Mouse (Mus musculus) midbrain, embryonic 11.5 days (tissue): ENCODE results near the gene 1700020A23Rik. TPM values are rescaled to one million over a fixed set of nuclear protein-coding genes. Genes with fewer than 3 reads are reported as not detected.

ENCODE experiments used
- ATAC-seq: fragments of 200-750 bp; cut with Nextera tagmentation; 2 replicates; pipeline ENCODE4 v1.8.0; 2017; ENCODE audit warnings: moderate TSS enrichment, moderate library complexity; ENCODE audit not compliant: low FRiP score
- DNase-seq: peaks from one replicate; pipeline ENCODE4 v3.0.0; 2015; ENCODE audit warnings: low spot score; ENCODE audit errors: missing footprints
- H3K27ac ChIP-seq: fragments of 300-500 bp; sonication (generic); 2 replicates; pipeline ENCODE4 v1.5.1; 2014; ENCODE audit warnings: low read depth, low read length
- H3K27me3 ChIP-seq: fragments of 300-500 bp; sonication (generic); 2 replicates; pipeline ENCODE4 v1.6.1; 2014; ENCODE audit warnings: mild to moderate bottlenecking, low read length, moderate library complexity, mixed read lengths; ENCODE audit not compliant: control insufficient read depth, insufficient read depth
- H3K36me3 ChIP-seq: fragments of 300-500 bp; sonication (generic); 2 replicates; pipeline ENCODE4 v1.6.1; 2014; ENCODE audit warnings: mild to moderate bottlenecking, low read length, moderate library complexity, mixed read lengths; ENCODE audit not compliant: control insufficient read depth, insufficient read depth
- H3K4me1 ChIP-seq: fragments of 300-500 bp; sonication (generic); 2 replicates; pipeline ENCODE4 v1.6.1; 2014; ENCODE audit warnings: low read length; ENCODE audit not compliant: control insufficient read depth, insufficient read depth
- H3K4me2 ChIP-seq: fragments of 300-500 bp; sonication (generic); 2 replicates; pipeline ENCODE4 v1.6.1; 2014; ENCODE audit warnings: mild to moderate bottlenecking, moderate library complexity
- H3K4me3 ChIP-seq: fragments of 300-500 bp; sonication (generic); 2 replicates; pipeline ENCODE4 v1.5.1; 2014; ENCODE audit warnings: low read depth, low read length
- H3K9ac ChIP-seq: fragments of 300-500 bp; sonication (generic); 2 replicates; pipeline ENCODE4 v1.6.1; 2014; ENCODE audit warnings: low read length
- H3K9me3 ChIP-seq: fragments of 300-500 bp; sonication (generic); 2 replicates; pipeline ENCODE4 v1.6.1; 2016; ENCODE audit warnings: low read length; ENCODE audit not compliant: control insufficient read depth
- WGBS: fragments of 180-500 bp; shearing (Covaris S2); extraction: QIAGEN DNeasy Blood & Tissue Kit; methylation state at CpG from one replicate; pipeline ENCODE4 v1.1.7; 2014; 5-methylcytosine and 5-hydroxymethylcytosine counted together
- polyA plus RNA-seq: library from polyadenylated mRNA; unstranded; fragments of >200 nt; fragmentation: Nextera tagmentation; extraction: Ambion mirVana; gene quantifications from 2 replicates; pipeline ENCODE4 v1.2.1, GENCODE M21; 2014

1700020A23Rik gene
- polyA plus RNA-seq, 1 experiment from 2014 or later = not detected

DNA sequence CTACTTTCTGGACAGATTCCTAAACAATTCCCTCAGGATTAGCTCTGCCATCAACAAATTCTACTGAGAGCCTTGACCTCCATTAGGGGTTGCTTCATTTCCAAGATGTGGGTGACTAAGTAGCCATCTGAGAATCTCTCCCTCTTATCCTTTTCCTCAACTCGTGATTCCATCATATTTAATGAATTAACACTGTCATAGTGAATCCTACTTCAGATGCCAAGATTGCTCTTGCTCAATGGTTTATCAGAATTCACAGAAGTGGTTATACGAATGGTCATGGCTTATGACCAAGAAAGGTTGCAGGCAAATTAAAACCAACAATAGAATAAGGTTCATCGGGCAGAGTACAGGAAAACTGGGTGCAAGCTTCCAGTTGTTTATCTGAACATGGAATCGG, 3.2 kb upstream of the 1700020A23Rik start:
- H3K36me3 ChIP-seq = no peaks in the 10 kb centered on the region
- H3K4me3 ChIP-seq = no peak overlapping the region
- H3K27ac ChIP-seq = no peak overlapping the region
- WGBS = 89% methylated on average over 4 of the region's 4 CpGs
- H3K9me3 ChIP-seq = no peaks in the 10 kb centered on the region
- no peak overlapping the region for H3K9ac ChIP-seq
- H3K4me1 ChIP-seq = peaks cover 3% of the 10 kb centered on the region
- ATAC-seq (no peak), DNase-seq (no peak)
- H3K27me3 ChIP-seq = peaks cover 11% of the 10 kb centered on the region
- no peak overlapping the region for H3K4me2 ChIP-seq

DNA sequence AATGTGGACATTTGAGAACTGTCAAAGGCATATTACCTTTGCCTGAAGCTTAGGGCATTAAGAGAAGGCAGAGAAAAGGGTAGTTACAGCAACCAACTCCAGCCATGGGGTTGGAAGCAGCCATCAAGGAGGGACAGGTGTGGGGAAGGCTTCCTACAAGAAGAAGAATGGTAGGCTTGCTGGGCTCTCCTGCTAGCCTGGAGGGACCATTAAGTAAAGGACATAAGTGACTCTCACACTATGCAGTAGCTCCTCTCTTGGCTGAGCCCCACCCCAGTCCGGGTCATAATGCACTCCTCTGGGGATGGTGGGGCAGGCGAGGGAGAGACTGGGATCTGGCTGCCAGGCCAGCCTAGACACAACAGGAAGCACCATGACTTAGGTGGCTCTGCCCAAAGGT, 1.1 kb downstream of the 1700020A23Rik start, which contains the start of gene Tmem239:
TSS of gene Tmem239 (plus strand) at position 301 of the 400 bp plus-strand sequence.
- 75% methylated on average over 2 of the region's 2 CpGs for WGBS
- no peak within 1 kb of the TSS for H3K27ac ChIP-seq
- H3K27me3 ChIP-seq = no peaks in the 10 kb centered on the region
- H3K9ac ChIP-seq = no peak within 1 kb of the TSS
- ATAC-seq (no peak), DNase-seq (no peak)
- H3K4me3 ChIP-seq = no peak within 1 kb of the TSS
- H3K4me1 ChIP-seq = no peaks in the 10 kb centered on the region
- no peaks in the 10 kb centered on the region for H3K9me3 ChIP-seq
- no peaks in the 10 kb centered on the region for H3K36me3 ChIP-seq
- H3K4me2 ChIP-seq = no peak within 1 kb of the TSS

DNA sequence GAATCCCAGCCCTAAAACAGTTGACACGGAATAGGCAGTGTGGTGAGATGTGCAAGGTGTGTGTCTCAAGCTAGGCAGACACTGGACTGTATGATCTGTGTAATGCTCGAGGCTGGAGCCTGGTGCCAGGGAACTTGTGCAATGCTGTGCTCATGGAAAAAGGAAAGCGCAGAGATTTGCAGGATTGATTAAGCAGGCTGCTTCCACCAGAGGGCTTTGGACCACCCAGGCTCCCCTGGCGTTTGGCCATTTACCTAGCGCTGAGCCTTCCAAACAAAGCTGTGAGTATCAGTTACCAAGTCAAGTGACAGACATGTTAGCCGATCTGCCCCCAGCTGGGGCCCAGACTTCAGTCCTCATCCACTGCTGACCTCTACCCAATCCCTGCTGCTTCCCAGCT, 3.1 kb downstream of the 1700020A23Rik start:
- H3K27me3 ChIP-seq = no peaks in the 10 kb centered on the region
- DNase-seq (peak; percentile 88), ATAC-seq (no peak)
- H3K36me3 ChIP-seq = no peaks in the 10 kb centered on the region
- H3K9me3 ChIP-seq = no peaks in the 10 kb centered on the region
- no peak overlapping the region for H3K9ac ChIP-seq
- no peaks in the 10 kb centered on the region for H3K4me1 ChIP-seq
- H3K4me2 ChIP-seq = no peak overlapping the region
- WGBS = 15% methylated on average over 6 of the region's 6 CpGs
- no peak overlapping the region for H3K4me3 ChIP-seq
- no peak overlapping the region for H3K27ac ChIP-seq

- Histone ChIP-seq H3K36me3 (no peaks in the 10 kb centered on the region; the same call in 1 of the 2 replicates), H3K4me2 (no peak overlapping the region), H3K4me1 (no peaks in the 10 kb centered on the region), H3K4me3 (no peak overlapping the region), H3K27ac (no peak overlapping the region), H3K9ac (no peak overlapping the region), H3K27me3 (no peaks in the 10 kb centered on the region), H3K9me3 (no peaks in the 10 kb centered on the region)
- WGBS = 39% methylated on average over 16 of the region's 16 CpGs
- ATAC-seq = peak; percentile 84
- DNase-seq = peak; percentile 98
These were observed 6.8 kb downstream of the 1700020A23Rik start for GRCm38 (mm10) chr2:130411558-130412495.

DNA sequence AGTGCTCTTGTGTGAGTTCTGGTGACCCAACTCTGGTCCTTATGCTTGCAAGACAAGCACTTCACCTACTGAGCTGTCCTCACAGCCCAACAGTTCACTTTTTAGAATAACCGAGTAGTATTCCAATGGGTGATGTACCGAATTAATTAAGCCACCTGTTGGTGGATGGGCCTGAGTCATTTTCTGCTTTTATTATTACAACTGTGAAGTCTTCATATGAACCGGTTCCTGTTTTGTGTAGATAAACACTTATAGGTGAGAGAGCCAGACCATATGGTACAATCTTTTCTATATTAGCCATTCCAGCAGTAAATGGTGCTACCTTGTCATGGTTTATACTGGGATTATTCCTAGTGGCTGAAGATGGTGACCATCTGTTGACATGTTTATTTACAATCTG, 7.7 kb downstream of the 1700020A23Rik start:
- ATAC-seq (no peak), DNase-seq (no peak)
- Histone ChIP-seq H3K27ac (no peak overlapping the region), H3K36me3 (no peaks in the 10 kb centered on the region; the same call in 1 of the 2 replicates), H3K27me3 (no peaks in the 10 kb centered on the region), H3K4me2 (no peak overlapping the region), H3K4me1 (no peaks in the 10 kb centered on the region), H3K9ac (no peak overlapping the region), H3K9me3 (no peaks in the 10 kb centered on the region), H3K4me3 (no peak overlapping the region)
- WGBS = 80% methylated on average over 3 of the region's 3 CpGs

DNA sequence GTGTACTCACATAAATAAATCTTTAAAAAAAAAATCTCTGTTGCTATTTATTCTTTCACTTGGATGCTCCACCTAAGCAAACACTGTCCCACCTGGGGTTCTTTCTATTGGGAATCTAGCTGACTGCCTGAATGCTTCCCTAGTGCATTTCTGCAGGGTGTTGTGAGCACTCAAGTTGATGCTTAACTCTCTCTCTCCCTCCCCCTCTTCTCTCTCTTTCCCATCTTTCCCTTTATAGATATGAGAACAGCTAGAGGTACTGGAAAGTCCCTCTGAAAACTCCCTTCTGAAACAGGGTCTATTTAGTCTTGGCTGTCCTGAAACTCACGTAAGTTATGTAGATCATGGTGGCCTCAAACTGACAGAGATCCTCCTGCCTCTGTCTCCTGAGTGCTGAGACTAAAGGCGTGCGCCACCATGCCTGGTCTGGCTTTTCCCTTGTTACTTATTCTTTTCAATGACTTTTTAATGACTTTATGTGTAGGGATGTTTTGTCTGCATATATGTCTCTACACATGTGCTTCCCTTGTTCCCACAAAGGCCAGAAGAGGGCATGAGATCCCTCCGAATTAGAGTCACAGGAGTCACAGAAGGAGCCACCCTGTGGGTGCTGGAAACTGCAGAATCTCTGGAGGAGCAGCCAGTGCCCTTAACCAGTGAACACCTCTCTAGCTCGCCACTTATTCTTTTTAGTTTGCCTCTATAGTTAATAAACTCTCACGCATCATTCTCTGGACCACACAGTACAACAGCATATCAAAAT, 9.2 kb downstream of the 1700020A23Rik start:
- Histone ChIP-seq H3K9ac (no peak overlapping the region), H3K27ac (no peak overlapping the region), H3K4me1 (no peaks in the 10 kb centered on the region), H3K4me3 (no peak overlapping the region), H3K9me3 (no peaks in the 10 kb centered on the region), H3K36me3 (no peaks in the 10 kb centered on the region; the same call in 1 of the 2 replicates), H3K27me3 (no peaks in the 10 kb centered on the region), H3K4me2 (no peak overlapping the region)
- WGBS = 73% methylated on average over 6 of the region's 6 CpGs
- ATAC-seq (no peak), DNase-seq (no peak)

DNA sequence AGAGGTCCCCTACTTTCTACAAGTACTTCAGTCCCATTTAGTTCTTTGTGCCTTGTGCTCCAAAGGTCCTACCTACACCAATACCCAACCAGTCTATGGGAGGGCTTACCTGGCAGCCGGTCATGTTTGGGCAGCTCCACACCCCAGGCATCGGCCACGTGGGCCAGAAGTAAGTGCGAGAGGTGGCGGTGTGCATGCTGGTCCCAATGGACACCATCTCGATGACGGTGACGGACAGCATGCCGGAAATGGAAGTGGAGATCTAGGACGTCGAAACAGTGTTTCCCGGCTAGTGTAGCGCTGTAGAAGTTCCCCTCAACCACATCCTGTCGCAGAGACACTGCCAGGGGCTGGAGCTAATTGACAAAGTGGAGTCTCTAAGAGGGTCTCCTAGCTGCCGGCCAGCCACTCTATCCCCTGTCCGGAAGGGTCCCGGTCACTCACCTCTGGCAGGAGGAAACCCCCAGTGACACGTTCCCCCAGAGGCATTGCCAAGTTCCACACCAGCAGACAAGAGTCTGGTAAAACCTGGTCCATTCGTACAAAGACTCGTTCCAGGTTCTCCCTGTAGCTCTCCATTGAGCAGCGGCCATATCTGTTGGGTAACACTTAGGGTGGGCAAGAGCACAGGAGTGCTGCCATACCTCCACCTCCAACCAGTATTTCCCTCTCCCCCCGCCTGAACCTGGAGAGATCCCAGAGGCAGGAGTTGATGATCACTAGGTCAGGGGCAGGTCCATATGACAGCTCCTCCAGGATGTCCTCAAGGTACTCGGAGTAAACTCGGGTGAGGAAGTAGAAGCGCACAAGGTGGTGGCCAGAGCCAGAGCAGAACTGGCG, 16.9 kb downstream of the 1700020A23Rik start:
- Histone ChIP-seq H3K36me3 (no peaks in the 10 kb centered on the region; the same call in 1 of the 2 replicates), H3K27ac (no peak overlapping the region), H3K9ac (no peak overlapping the region), H3K4me3 (no peak overlapping the region), H3K27me3 (no peaks in the 10 kb centered on the region), H3K4me2 (no peak overlapping the region), H3K4me1 (peaks cover 12% of the 10 kb centered on the region), H3K9me3 (no peaks in the 10 kb centered on the region)
- no peak for ATAC-seq
- DNase-seq = no peak
- WGBS = 95% methylated on average over 26 of the region's 26 CpGs

GRCm38 (mm10) chr2:130423397-130424125, 18.5 kb downstream of the 1700020A23Rik start:
- DNase-seq (peak; percentile 87), ATAC-seq (peak; percentile 76)
- WGBS = 16% methylated on average over 49 of the region's 49 CpGs
- peak overlapping the region; percentile 83 for H3K4me2 ChIP-seq
- H3K36me3 ChIP-seq = no peaks in the 10 kb centered on the region; the same call in 1 of the 2 replicates
- peak overlapping the region; percentile 58 for H3K27ac ChIP-seq
- H3K4me1 ChIP-seq = peaks cover 12% of the 10 kb centered on the region
- H3K9me3 ChIP-seq = no peaks in the 10 kb centered on the region
- peak overlapping the region; percentile 60 for H3K4me3 ChIP-seq
- H3K9ac ChIP-seq = peak overlapping the region; percentile 76
- H3K27me3 ChIP-seq = no peaks in the 10 kb centered on the region
